Mouse (Mus musculus) heart, embryonic 13.5 days (tissue): Measurements from ENCODE around the gene Ntrk1. TPM values are rescaled to one million over a fixed set of nuclear protein-coding genes. Genes with fewer than 3 reads are reported as not detected.
A peak's percentile ranks its signal among the peaks of the same experiment; 100 is the strongest.

Source experiments
- ATAC-seq: fragments of 200-750 bp; cut with Nextera tagmentation; 2 replicates; pipeline ENCODE4 v1.8.0; 2017; ENCODE audit warnings: moderate TSS enrichment; ENCODE audit not compliant: insufficient number of reproducible peaks, low FRiP score, low TSS enrichment; ENCODE audit errors: extremely low read depth
- H3K27ac ChIP-seq: fragments of 300-500 bp; sonication (generic); replicated peaks from 2 replicates; pipeline ENCODE4 v1.5.1; 2015; ENCODE audit warnings: moderate library complexity, mild to moderate bottlenecking, inconsistent platforms
- H3K27me3 ChIP-seq: fragments of 300-500 bp; sonication (generic); replicated peaks from 2 replicates; pipeline ENCODE4 v1.6.1; 2015; ENCODE audit warnings: mild to moderate bottlenecking, inconsistent platforms
- H3K36me3 ChIP-seq: fragments of 300-500 bp; sonication (generic); 2 replicates; pipeline ENCODE4 v1.6.1; 2015; ENCODE audit warnings: mild to moderate bottlenecking, inconsistent platforms
- H3K4me1 ChIP-seq: fragments of 300-500 bp; sonication (generic); 2 replicates; pipeline ENCODE4 v1.6.1; 2015; ENCODE audit warnings: inconsistent platforms
- H3K4me2 ChIP-seq: fragments of 300-500 bp; sonication (generic); 2 replicates; pipeline ENCODE4 v1.6.1; 2015; ENCODE audit warnings: inconsistent platforms, mild to moderate bottlenecking, moderate library complexity
- H3K4me3 ChIP-seq: fragments of 300-500 bp; sonication (generic); 2 replicates; pipeline ENCODE4 v1.5.1; 2015; ENCODE audit warnings: moderate library complexity, mild to moderate bottlenecking, inconsistent platforms
- H3K9ac ChIP-seq: fragments of 300-500 bp; sonication (generic); 2 replicates; pipeline ENCODE4 v1.6.1; 2015; ENCODE audit warnings: inconsistent platforms, mild to moderate bottlenecking, moderate library complexity
- H3K9me3 ChIP-seq: fragments of 300-500 bp; sonication (generic); 2 replicates; pipeline ENCODE4 v1.6.1; 2016; ENCODE audit warnings: inconsistent platforms
- WGBS: fragments of 180-500 bp; shearing (Covaris S2); methylation state at CpG from one replicate; pipeline ENCODE4 v1.1.7; 2015; ENCODE audit warnings: mixed read lengths; 5-methylcytosine and 5-hydroxymethylcytosine counted together
- polyA plus RNA-seq: library from polyadenylated mRNA; unstranded; fragments of >200 nt; fragmentation: Nextera tagmentation; extraction: Ambion mirVana; gene quantifications from 2 replicates; pipeline ENCODE4 v1.2.1, GENCODE M21; 2015

Ntrk1 gene
- polyA plus RNA-seq, 1 experiment from 2014 or later, result 1.5 TPM

DNA sequence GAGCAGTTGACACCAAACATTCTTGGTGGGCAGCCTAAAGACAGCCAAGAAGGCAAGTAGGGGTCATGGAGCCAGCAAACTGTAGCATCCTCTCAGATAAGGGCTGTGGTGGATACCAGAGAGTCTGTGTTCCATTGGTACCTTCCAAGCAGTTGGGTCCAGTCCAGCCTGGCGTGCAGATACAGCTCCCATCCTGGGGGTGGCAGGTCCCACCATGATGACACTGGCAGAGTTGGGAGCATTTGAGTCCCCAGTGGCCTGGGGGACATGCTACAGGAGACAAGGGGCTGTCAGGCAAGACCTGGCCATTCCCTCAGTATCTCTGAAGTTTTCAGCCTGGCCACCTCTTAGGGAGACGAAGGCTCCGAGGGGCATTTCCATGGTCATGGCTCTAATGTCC lies 42.4 kb downstream of the Ntrk1 start:
- peaks cover 51% of the 10 kb centered on the region for H3K27me3 ChIP-seq
- ATAC-seq, result no peak
- no peak overlapping the region for H3K4me3 ChIP-seq
- H3K27ac ChIP-seq, result no peak overlapping the region
- peaks cover 63% of the 10 kb centered on the region for H3K36me3 ChIP-seq
- no peak overlapping the region for H3K4me2 ChIP-seq
- no peaks in the 10 kb centered on the region for H3K9me3 ChIP-seq
- 77% methylated on average over 3 of the region's 3 CpGs for WGBS
- peaks cover 12% of the 10 kb centered on the region for H3K4me1 ChIP-seq
- H3K9ac ChIP-seq, result no peak overlapping the region

DNA sequence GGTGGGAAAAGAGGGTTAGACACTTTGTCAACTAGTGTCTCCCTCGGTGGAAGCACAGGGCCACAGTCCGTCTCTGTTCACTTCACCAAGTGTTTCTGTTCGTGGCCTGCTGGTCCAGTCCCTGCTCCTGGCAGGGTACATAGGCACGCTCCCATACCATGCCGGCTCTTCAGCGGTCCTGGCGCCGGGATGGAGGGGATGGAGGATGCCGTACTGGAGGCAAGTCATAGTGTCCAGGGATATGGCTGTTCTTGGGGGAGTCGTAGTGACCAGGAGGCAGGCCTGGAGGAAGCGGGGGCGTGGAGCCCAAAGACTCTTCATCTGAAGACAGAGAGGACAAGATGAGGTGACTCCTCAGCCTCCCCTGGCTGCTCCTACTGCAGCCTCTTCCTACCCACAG lies 45.0 kb downstream of the Ntrk1 start:
- WGBS, result 87% methylated on average over 12 of the region's 12 CpGs

DNA sequence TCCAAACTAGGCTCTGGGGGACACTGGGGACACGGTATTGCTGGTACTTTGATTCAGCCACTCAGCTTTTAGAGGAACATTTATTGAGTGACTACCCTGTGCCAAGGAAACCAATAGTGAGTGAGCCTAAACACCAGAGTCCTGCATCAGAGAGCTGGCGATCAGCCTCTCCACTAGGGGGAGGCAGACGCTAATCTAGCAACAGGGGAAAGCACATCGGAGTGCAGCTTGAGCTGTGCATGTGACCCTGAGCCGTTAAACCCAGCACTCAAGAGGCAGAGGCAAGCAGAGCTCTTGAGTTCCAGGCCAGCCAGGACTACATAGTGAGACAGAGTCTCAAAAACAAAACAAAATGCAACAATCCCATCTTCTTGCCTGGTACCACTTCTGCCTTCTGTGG lies 45.9 kb downstream of the Ntrk1 start:
- no peaks in the 10 kb centered on the region for H3K9me3 ChIP-seq
- WGBS, result 13% methylated on average over 5 of the region's 5 CpGs
- peaks cover 20% of the 10 kb centered on the region for H3K4me1 ChIP-seq
- no peak overlapping the region for H3K27ac ChIP-seq
- ATAC-seq, result no peak
- no peak overlapping the region for H3K4me3 ChIP-seq
- H3K36me3 ChIP-seq, result peaks cover 44% of the 10 kb centered on the region
- no peak overlapping the region for H3K4me2 ChIP-seq
- H3K27me3 ChIP-seq, result peaks cover 33% of the 10 kb centered on the region
- no peak overlapping the region for H3K9ac ChIP-seq

More for the DNA sequence above, 45.0 kb downstream of the Ntrk1 start:
- Histone ChIP-seq H3K36me3 (peaks cover 53% of the 10 kb centered on the region), H3K4me3 (no peak overlapping the region), H3K27me3 (peaks cover 43% of the 10 kb centered on the region), H3K27ac (no peak overlapping the region), H3K9ac (no peak overlapping the region), H3K4me2 (no peak overlapping the region), H3K4me1 (peaks cover 18% of the 10 kb centered on the region), H3K9me3 (no peaks in the 10 kb centered on the region)
- ATAC-seq, result no peak

DNA sequence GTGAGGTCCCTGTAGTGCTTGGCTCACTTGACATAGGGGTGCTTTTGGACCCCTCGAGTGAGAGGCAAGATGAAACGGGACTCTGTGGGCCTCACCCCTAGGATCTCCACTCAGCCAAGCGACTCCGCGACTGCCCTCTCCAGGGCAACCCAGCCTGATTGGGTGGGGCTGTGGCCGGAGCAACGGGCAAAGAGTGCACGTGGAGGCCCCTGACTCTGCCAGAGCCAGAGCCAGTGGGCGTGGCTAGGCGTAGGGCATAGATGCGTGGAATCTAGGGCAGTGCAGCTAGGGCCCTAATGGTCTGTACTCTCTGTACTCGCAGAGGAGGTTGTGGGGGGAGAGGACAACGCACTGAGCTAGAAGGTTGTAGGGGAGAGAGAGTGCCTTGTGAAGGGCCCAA lies 46.5 kb downstream of the Ntrk1 start, which contains the start of gene Lrrc71:
Gene Lrrc71 (minus strand): TSS at position 195 of the 400 bp plus-strand sequence.
- Histone ChIP-seq H3K36me3 (peaks cover 38% of the 10 kb centered on the region), H3K9ac (0 out of 2 replicates have a peak within 1 kb of the TSS, but pooled peaks have one; percentile 30), H3K4me1 (peaks cover 20% of the 10 kb centered on the region), H3K27ac (no peak within 1 kb of the TSS), H3K27me3 (peaks cover 27% of the 10 kb centered on the region), H3K4me2 (peak within 1 kb of the TSS; percentile 2; the same call in 1 of the 2 replicates), H3K4me3 (no peak within 1 kb of the TSS), H3K9me3 (no peaks in the 10 kb centered on the region)
- 41% methylated on average over 13 of the region's 13 CpGs for WGBS
- no peak for ATAC-seq

DNA sequence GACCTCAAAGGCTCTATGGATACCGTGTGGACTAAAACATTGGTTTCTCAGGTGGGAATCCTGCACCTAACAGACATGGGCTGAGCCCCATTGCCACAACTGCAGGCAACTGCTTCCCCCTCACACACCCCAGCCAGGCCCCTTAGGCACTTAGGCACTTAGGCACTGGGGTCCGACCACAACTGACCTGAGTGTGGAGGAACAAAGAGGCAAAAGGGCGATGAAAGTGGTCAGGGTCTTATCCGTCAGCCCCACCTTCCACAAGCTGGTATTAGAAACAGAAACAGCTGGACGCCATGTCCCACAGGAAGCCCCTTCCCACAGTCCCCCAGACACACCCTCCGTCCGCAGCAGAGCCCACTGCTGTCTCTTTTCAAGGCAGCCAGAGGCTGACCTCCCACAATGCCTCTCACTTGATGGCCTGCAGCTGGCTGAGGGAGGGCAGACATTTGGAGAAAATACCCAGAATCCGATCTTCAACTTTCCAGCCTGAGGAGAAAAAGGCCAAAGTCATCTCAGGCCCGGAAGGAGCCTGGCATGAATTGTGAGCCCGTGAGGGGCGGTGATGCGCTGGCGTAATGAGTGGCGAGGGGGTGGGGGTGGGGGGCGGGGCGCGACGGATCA lies 49.8 kb downstream of the Ntrk1 start:
- ATAC-seq, result no peak
- Histone ChIP-seq H3K4me1 (peaks cover 20% of the 10 kb centered on the region), H3K27ac (no peak overlapping the region), H3K9ac (peak overlapping the region; percentile 65), H3K4me3 (peak overlapping the region; percentile 31), H3K36me3 (peaks cover 11% of the 10 kb centered on the region), H3K4me2 (peak overlapping the region; percentile 65), H3K9me3 (no peaks in the 10 kb centered on the region), H3K27me3 (peaks cover 25% of the 10 kb centered on the region)
- WGBS, result 21% methylated on average over 18 of the region's 18 CpGs

DNA sequence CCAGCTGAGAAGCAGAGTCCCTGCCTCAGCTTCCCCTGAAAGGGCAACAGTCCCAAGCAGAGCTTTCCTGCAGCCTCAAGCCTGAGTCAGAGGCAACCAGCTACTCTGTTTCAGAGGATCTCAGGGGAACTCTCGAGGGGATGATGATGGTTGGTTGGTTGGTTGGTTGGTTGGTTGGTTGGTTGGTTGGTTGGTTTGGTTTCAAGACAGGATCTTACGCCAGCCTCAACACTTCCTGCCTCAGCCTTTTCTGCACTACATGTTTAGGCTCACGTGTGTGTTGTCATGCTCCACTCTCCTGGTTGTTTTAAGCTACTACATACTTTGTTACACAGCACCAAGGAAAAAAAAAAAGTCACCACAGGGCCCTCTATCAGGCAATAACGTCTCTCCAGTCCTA lies 51.0 kb downstream of the Ntrk1 start:
- no peak overlapping the region for H3K4me3 ChIP-seq
- H3K27me3 ChIP-seq, result peaks cover 17% of the 10 kb centered on the region
- no peak overlapping the region for H3K4me2 ChIP-seq
- no peaks in the 10 kb centered on the region for H3K9me3 ChIP-seq
- H3K36me3 ChIP-seq, result peaks cover 7% of the 10 kb centered on the region; the same call in 1 of the 2 replicates
- no peak overlapping the region for H3K9ac ChIP-seq
- whole genome bisulfite sequencing, result 65% methylated on average over 4 of the region's 4 CpGs
- peaks cover 20% of the 10 kb centered on the region for H3K4me1 ChIP-seq
- ATAC-seq, result no peak
- no peak overlapping the region for H3K27ac ChIP-seq

DNA sequence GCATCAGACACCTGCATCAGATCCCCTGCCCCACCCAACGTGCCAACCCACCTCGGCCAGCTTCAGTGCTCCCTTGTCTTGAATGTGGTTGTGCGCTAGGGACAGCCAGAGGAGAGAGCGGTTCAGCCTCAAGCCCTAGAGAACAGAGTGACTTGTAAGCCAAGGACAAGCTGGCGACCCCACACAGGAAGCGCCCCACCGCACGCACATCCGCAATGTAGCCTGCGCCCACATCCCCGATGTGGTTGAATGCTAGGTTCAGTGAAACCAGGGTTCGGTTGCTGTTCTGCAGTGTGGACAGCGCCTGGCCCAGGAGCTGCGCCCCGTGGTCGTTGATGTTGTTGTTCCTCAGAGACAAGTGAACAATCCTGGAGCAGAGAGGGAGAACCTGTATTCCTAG lies 52.2 kb downstream of the Ntrk1 start:
- Histone ChIP-seq H3K4me1 (peaks cover 13% of the 10 kb centered on the region), H3K4me3 (no peak overlapping the region), H3K27ac (no peak overlapping the region), H3K36me3 (peaks cover 19% of the 10 kb centered on the region), H3K9me3 (no peaks in the 10 kb centered on the region), H3K9ac (no peak overlapping the region), H3K27me3 (peaks cover 9% of the 10 kb centered on the region), H3K4me2 (no peak overlapping the region)
- 80% methylated on average over 16 of the region's 16 CpGs for WGBS
- no peak for ATAC-seq

DNA sequence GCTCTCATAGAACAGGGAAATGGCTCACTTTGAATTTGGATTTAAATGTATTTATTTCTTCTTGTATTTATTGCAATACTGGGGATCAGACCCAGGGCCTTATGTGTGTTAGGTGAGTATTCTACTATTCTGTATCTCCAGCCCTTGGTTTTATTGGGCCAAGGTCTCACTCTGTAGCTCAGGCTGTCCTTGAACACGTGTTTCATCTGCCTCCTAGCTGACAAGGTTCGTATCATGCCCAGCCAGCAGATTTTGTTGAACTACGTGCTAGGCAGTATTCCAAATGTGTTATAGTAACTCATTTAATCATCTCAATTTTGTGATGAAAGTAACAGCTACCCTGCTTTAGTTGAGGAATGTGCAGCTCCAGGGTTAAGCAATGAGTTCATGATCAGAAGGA lies 52.9 kb downstream of the Ntrk1 start:
- Histone ChIP-seq H3K4me1 (peaks cover 13% of the 10 kb centered on the region), H3K27me3 (peaks cover 3% of the 10 kb centered on the region), H3K4me3 (no peak overlapping the region), H3K9me3 (no peaks in the 10 kb centered on the region), H3K4me2 (no peak overlapping the region), H3K9ac (no peak overlapping the region), H3K27ac (no peak overlapping the region), H3K36me3 (peaks cover 26% of the 10 kb centered on the region)
- WGBS, result 79% methylated on average over 3 of the region's 3 CpGs
- ATAC-seq, result no peak

DNA sequence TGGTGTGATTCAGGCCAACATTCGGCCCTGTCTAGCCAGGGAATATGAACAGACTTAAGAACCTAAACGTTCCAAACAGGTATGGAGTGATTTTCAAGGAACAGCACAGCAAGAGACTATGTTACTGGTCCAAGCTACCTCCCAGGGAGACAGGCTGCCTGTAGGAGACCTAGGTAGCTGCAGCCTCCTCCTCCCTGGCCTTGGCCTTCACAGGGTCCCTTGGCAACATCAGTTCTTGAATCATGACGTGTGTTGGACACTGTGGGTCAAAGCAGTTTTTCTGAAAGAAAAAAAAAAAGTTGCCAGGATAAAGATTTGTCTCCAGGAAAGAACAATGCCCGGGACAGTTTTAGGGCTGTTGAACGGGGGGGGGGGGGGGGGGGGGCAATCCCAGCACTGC lies 56.1 kb downstream of the Ntrk1 start:
- no peak for ATAC-seq
- Histone ChIP-seq H3K36me3 (peaks cover 57% of the 10 kb centered on the region), H3K27ac (no peak overlapping the region), H3K9ac (no peak overlapping the region), H3K4me1 (no peaks in the 10 kb centered on the region), H3K4me2 (no peak overlapping the region), H3K27me3 (no peaks in the 10 kb centered on the region), H3K4me3 (no peak overlapping the region), H3K9me3 (no peaks in the 10 kb centered on the region)
- 79% methylated on average over 5 of the region's 5 CpGs for WGBS

DNA sequence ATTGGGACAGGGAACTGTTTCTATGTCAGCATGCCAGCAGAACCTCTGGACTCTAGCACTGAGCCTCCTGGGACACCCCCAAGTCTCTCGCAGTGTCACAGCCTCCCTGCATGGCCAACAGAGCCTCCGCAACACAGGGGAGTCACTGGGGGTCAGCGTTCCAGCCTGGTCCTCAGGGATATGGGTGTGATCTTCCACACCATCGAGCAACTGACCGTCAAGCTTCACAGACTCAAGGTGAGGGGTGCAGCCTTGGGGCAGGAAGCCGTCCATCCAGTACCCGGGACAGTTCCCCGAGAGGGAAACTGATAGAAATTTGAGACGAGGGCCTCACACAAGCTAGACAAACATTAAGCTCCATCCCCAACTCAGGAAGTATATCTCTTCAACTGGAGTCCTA lies 59.6 kb downstream of the Ntrk1 start:
- WGBS, result 73% methylated on average over 9 of the region's 9 CpGs
- Histone ChIP-seq H3K36me3 (peaks cover 89% of the 10 kb centered on the region), H3K27ac (no peak overlapping the region)

DNA sequence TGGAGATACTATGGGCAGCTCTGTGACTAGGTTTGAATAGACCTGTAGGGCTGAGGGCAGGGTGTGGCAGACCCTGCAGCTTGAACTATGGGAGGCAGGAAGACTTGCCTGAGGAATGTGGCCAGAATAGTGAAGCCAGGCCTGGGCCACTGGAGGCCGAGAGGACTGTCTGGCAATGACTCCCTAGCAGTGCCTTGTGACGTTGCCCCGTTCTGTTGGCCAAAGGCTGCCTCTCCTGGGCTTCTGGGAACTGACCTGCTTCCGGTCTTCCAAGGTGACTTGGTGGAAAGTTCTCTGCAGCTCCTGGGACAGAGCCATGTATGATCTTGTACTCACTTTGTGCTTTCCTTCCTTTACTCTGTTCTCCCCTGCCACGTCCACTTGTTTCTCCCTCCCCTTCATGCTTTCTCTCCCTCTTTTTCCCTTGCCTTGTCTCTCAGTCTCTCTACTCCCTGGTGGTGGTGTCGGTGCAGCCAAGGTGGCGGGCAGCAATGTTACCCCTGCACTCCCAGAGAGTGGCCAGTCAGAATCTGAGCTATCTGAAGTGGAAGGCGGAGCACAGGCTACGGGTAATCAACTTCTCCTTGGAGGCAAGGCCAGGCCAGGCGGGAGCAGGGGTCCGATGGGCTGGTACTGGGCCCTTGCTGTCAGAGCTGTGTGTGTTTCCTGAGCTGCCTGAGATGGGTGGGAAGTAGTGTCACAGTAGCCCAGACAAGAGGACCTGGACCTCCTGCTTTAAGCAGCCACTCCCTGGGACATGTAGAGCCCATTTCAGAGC lies 60.8 kb downstream of the Ntrk1 start:
- ATAC-seq, result no peak
- no peaks in the 10 kb centered on the region for H3K27me3 ChIP-seq
- H3K27ac ChIP-seq, result no peak overlapping the region
- no peak overlapping the region for H3K4me3 ChIP-seq
- no peak overlapping the region for H3K9ac ChIP-seq
- 68% methylated on average over 11 of the region's 11 CpGs for WGBS
- no peaks in the 10 kb centered on the region for H3K9me3 ChIP-seq
- H3K4me2 ChIP-seq, result no peak overlapping the region
- peaks cover 95% of the 10 kb centered on the region for H3K36me3 ChIP-seq
- H3K4me1 ChIP-seq, result no peaks in the 10 kb centered on the region

More for the DNA sequence above, 59.6 kb downstream of the Ntrk1 start:
- no peak overlapping the region for H3K9ac ChIP-seq
- ATAC-seq, result no peak
- H3K27me3 ChIP-seq, result no peaks in the 10 kb centered on the region
- H3K4me2 ChIP-seq, result no peak overlapping the region
- no peak overlapping the region for H3K4me3 ChIP-seq
- H3K9me3 ChIP-seq, result no peaks in the 10 kb centered on the region
- H3K4me1 ChIP-seq, result no peaks in the 10 kb centered on the region
